Mouse (Mus musculus) B cell, adult 2 months (primary cell): ENCODE results near the gene Dus2.
"Not testable (repeated sequence)": the region's sequence is repeated elsewhere in the genome, so short reads cannot be mapped to it uniquely, and the experiment has no call there.

Experiments
- DNase-seq, 2 experiments: peaks; one replicate each; pipeline ENCODE4 v3.0.0; 2022

Gene Dus2

DNA sequence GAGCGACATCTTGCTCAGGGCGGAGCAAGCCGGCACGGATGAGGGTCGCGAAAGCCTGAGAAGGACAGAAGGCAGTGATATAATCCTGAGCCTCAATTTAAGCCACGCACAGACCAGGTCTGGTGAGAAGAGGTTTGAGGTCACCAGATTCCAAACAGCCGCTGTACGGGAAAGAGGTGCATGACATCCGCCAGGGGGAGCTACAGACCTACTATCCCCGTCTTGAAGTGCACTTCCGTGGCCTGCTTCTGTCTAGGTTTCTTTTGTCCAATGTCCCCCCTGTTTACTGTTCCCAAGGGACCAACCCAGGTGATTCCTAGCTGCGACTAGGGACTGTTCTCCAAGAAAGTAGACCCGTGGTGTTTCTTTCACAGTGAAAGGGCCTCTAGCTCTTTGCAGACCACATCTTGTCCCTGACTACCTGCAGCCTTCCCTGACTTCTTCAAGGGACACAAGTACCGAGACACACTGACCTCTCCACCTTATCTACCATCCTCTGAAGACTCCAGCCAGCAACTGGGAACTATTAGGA is at the start of gene Dus2:
TSS of gene Dus2 (plus strand) at position 482 of the 532 bp plus-strand sequence.
- peak; percentile 92 to 93 for DNase-seq

DNA sequence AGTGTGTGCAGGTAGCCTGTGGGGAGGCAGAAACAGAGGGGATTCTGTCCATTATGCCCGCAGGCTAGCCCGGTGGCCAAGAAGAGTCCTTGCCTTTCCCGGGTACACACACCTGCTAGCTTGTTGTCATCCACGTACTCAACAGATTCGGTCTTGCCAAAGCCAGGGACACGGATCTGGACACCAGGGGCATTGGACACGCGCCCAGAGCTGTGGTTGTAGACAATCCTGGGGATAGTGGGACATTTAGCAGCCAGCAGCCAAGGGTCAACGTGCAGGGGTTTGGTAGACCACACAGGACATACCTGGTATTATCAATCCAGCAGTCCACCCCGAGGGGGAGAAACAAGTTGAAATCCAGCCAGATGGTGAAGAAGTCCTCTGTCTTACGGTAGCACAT is 49.1 kb upstream of the Dus2 start:
- no peak for DNase-seq

GRCm38 (mm10) chr8:105942542-105942941 is 48.6 kb upstream of the Dus2 start:
- DNase-seq = no peak

DNA sequence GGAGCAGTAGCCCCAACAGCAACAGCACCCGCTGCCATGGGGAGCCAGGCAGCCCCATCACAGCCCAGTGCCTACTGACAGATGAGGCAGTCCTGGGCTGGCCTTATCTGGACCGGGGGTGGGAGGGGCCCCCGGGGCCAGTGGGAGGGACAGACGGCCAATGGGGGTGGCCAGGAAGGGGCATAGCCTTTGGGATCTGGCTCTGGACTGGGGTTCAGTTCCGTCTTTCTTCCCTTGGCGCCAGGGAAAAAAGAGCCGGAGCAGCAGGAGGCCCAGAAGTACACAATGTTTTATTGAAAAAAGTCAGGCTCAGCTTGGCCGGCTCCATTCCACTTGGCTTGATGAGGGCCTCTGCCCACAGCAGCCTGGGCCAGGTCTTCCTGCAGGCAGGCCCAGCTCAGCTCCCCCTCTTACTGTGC is 47.8 kb upstream of the Dus2 start, which contains the start of gene Lcat:
TSS of gene Lcat (minus strand) at position 62 of the 419 bp plus-strand sequence.
- no peak for DNase-seq

DNA sequence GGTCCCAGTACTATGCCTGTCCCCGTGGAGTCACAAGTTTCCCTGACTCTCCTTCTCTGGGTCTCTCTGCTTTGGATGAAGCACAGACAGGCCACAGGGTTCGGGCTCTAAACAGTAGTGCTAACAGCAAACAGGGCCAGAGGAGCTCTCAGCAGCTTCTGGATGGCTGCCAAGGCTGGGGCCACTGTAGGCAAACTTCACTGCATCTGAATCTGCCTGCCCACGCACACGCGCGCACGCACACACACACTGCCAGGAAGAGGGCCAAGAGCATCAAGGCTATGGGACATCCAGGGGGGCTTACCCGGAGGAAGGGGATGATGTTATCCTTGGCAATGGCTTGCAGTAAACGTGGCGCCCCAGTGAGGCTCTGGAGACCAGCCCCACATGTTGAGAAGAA is 41.8 kb upstream of the Dus2 start:
- DNase-seq = no peak

- DNase-seq = no peak
Observed at GRCm38 (mm10) chr8:105951057-105951659, 40.0 kb upstream of the Dus2 start.

DNA sequence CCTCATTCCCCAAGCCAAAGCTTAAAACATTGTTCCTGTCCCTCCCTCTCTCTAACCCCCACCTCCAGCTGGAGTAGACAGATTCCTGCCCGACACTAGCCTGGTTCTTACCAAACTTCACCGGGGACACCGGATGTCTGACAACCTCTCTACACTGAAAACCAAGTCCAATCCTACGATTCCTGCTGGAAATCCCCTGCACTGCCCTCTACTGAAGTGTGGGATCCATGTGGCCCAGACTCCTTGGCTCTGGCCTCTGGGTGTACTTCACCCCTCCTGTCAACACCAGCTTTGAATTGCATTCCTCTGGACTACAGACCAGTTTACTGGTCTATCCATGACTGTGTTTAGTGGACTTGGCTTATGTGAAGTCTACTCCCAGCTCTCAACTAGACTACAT is 34.6 kb upstream of the Dus2 start:
- DNase-seq = no peak

DNA sequence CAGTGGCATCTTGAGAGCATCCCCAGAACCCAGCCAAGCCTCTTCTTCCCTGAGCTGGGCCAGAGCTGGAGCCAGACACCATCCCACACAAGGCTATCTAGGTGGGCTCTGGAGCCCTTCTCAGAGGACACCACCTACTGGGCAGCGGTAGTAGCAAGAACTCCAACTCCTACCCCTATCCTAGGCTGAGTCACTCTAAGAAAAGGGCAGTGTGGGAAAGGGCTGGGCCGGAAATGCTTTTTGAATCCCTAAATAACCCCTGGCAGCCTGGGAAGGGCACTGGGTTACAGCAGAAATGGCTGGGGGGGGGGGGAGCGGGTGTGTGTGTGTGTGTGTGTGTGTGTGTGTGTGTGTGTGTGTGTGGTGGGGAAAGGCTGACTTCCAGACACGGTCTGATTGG is 33.3 kb upstream of the Dus2 start:
- no peak for DNase-seq

DNA sequence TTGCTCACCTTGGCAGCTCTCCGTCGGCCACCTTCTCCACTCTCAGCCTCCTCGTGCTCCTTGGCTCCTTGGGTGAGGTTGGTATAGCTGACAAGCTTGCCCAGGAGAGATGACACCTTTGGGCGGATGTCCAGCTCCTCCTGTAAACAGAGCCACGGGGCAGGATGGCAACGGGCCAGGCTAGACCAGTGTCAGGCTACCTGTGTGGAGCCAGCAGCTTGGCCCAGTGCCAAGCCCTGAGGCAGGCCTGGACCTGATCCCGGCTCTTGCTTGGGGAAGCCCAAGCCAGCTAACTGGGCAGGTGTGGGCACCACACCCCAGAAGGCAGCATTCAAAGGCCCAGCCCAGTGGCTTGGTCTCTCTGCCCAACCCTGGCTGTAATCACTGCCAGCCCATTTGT is 31.8 kb upstream of the Dus2 start:
- no peak for DNase-seq

GRCm38 (mm10) chr8:105961101-105961500 is 30.0 kb upstream of the Dus2 start:
- DNase-seq = no peak

DNA sequence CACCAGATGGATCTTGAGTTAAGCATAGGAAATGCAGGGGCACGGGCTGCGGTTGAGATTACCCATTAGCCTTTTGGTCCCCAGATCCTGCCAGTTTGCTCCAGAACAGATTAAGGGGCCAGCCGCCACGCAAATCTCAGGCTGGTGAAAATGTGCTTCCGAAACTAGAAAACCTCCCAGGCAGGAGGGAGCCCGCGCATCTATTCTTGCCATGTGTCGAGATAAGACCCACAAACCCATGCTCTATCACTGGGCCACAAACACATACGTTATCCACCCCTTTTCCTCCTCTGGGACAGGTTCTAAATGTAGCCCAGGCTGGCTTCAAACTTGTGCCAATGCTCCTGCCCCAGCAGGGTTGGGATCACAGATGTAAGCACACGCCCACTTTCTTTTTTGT is 29.6 kb upstream of the Dus2 start:
- DNase-seq = no peak

GRCm38 (mm10) chr8:105964506-105965265 is 26.5 kb upstream of the Dus2 start:
- DNase-seq = no peak

DNA sequence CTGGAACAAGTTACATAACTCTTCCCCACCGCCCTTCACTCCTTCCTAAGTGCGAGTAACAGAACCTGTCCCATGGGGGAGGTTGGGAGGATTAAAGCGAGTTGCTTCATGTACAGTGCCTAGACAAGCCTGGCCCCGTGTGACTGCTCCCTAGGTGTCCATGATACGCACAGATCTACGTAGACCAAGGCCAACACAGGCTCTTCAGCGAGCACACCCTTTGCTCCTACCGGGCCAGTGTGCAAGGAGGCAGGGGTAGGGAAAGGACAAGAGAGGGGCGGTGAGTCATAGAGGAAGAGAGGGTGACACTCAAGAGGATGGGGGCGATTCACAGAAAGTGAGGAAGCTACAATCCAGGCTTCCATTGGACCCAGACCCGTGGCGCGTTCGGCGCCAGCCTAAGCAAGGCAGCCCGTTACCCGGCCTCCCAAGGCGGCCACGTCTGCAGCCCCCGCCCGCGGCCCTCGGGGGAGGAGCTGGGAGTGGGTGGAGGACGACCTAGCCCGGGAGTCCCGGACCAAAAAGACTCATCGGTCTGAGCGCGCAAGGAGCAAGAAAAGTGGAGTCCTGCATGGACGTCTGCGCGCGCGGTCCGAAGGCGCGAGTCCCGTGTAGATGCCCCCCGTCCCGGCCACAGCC is 25.8 kb upstream of the Dus2 start:
- peak; percentile 45 to 52 for DNase-seq

DNA sequence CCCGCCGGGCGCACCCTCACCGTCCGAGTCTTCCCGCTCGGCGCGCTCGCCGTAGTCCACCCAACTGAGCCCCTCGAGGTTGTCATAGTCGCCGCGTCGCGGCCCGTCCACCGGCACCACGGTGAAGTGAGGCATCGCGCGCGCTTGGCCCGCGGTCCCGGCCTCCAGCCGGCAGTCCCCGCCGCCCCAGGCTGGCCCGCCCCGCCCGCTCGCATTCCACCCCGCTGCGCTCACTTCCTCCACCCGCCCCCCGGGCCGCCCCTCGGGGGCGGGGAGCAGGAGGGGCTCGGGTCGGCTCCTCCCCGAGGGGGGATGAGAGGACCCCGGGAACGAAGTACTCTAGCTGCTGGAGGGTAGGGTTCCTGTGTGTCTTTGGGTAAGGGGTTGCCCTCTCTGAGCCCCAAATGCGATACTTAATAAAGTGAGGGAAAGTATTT is 25.2 kb upstream of the Dus2 start, which contains the start of gene Slc12a4:
TSS of gene Slc12a4 (minus strand) at position 193 of the 437 bp plus-strand sequence.
- DNase-seq = peak; percentile 77 to 79

DNA sequence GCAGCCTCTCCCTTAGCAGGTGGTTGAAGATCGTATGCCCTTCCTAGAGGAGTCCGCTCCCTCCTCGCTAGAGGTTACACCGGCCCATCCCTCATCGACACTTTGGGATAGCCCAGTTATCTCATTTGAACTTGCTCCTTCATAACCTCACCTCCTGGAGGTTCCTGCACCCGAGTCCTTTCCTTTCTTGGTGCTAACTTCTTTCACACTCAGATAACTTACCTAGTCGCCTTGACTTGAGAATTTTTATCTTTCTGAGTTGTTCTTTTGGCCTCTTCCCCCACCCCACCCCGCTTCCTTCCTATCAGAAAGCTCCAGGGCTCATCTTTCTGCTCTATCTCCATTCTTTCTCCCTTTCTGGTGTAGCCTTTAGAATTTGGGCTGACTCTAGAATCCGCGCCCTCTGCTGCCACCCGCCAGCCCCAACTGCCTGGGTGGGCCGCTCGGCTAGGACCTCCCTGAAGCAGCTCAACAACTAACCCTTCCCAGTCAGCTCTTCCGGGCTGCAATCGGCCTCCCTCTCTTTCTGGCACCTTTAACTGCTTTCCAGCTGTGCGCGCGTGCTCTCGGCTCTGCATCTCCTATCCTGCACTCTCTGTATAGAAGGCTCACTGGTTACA is 24.3 kb upstream of the Dus2 start:
- peak; percentile 14 for DNase-seq

DNA sequence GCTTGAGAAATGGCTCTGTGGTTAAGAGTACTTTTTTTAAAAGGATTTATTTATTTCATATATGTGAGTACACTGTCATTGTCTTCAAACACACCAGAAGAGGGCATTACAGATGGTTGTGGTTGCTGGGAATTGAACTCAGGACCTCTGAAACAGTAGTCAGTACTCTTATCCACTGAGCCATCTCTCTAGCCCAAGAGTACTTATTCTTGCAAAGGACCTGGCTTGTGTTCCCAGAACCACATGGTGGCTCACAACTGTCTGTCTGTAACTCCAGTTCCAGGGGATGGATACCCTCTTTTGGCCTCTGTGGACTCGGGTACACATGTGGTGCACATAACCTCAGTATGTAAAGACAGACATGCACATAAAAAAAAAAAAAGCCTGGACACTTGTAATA is 21.8 kb upstream of the Dus2 start:
- no peak for DNase-seq

DNA sequence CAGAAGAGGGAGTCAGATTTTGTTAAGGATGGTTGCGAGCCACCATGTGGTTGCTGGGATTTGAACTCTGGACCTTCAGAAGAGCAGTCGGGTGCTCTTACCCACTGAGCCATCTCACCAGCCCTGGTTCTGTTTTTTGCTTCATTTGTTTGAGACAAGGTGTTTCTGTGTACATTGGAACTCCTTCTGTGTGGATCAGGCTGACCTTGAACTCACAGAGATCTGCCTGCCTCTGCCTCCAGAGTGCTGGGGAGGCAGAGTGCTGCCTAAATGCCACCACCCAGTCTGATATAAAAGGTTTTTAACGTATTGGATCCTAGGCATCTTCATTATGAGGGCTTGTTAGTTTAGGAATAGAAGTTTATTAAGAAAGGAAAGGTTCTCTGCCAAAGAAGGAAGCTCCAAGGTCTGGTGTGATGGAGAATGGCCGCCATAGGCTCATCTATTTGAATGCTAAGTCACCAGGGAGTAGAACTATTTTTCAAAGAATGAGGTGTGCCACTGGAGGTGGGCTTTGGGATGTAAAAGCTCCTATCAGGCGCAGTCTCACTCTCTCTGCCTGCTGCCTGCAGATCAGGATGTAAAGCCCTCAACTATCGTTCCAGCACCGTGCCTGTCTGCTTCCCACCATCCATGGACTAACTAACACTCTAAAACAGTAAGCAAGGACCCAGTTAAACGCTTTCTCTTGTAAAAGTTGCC is 20.0 kb upstream of the Dus2 start:
- DNase-seq = no peak

GRCm38 (mm10) chr8:105975363-105975762 is 15.8 kb upstream of the Dus2 start:
- no peak for DNase-seq

DNA sequence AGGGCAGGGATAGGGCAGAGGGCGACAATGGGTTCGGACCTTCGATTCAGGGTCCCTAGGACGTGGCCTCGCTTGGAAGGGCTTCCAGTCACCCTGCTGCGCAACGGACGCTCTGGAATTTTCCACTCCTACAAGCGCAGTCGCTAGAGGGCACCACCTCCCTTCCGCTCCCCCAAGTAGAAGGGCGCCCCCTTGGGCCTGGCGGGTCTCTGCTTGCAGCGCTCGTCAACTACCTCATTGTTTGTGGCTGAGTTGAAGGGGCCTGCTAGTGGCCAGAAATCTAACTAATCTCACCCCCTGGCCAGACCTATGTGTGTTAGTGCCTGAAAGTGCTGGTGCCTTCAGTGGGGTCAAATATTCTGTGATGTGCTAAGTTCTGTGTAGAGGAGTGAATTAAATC is 11.8 kb upstream of the Dus2 start, which contains the start of gene Dpep3:
TSS of gene Dpep3 (minus strand) at position 105 of the 400 bp plus-strand sequence.
- DNase-seq = no peak

DNA sequence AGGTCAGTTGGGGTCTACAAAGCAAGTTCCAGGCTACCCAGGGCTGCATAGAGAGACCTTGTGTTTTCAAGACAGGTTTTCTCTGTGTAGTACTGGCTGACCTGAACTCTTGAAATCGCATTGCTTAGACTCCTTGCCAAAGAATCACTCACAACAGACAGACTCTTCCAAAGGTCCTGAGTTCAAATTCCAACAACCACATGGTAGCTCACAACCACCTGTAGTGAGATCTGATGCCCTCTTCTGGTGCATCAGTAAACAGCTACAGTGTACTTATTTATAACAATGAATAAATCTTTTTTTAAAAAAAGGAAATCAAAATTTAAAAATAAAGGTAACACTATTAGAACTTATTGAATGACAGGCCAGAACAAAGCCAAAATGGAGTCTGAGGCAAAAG is 10.0 kb upstream of the Dus2 start:
- DNase-seq = no peak

DNA sequence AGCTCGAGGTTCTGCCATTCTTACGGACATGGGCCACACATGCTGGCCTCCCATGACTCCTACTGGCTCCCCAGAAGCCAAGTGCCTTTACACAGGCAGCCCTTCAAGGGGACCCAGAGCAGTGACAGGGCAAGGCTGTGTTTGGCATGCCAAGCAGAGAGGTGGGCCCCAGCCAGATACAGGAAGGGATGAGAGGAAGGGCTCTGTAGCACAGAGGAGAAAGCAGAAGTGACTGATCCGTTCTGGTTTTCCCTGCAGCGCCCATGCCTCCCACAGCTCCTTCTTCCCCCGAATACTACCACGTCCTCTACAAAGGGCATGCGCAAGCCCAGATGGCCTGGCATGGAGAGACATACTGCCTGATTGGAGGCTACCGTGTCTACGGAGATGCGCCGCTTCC is 7.7 kb upstream of the Dus2 start:
- not testable (repeated sequence) for DNase-seq

GRCm38 (mm10) chr8:105988546-105988945 is 2.6 kb upstream of the Dus2 start:
- no peak for DNase-seq
